Mouse (Mus musculus) ovary, postnatal 14 days (tissue): ENCODE results near the gene Gm9887.
A peak's percentile ranks its signal among the peaks of the same experiment; 100 is the strongest.

ENCODE experiments used
- DNase-seq: peaks from one replicate; pipeline ENCODE4 v3.0.0; 2022; ENCODE audit warnings: low spot score

Gm9887 gene

GRCm38 (mm10) chr12:69360997-69361899, 11.0 kb downstream of the Gm9887 start:
- DNase-seq, result peak; percentile 100

GRCm38 (mm10) chr12:69360655-69360996, 11.6 kb downstream of the Gm9887 start:
- DNase-seq, result peak; percentile 31

- DNase-seq, result no peak
These were observed 15.0 kb downstream of the Gm9887 start for GRCm38 (mm10) chr12:69357300-69357646.

- peak; percentile 70 for DNase-seq
These were observed 15.5 kb downstream of the Gm9887 start, which contains the start of gene Nemf for GRCm38 (mm10) chr12:69356546-69357299. TSS of gene Nemf (minus strand) at chr12:69357165.

GRCm38 (mm10) chr12:69351685-69352084, 20.6 kb downstream of the Gm9887 start:
- DNase-seq, result no peak

- no peak for DNase-seq
These were observed 22.3 kb downstream of the Gm9887 start for GRCm38 (mm10) chr12:69349928-69350327.

- no peak for DNase-seq
These were observed 38.7 kb downstream of the Gm9887 start for GRCm38 (mm10) chr12:69333547-69333946.

- no peak for DNase-seq
These were observed 40.1 kb downstream of the Gm9887 start for GRCm38 (mm10) chr12:69332147-69332546.

- DNase-seq, result no peak
These were observed 41.1 kb downstream of the Gm9887 start for GRCm38 (mm10) chr12:69331187-69331586.
